8 mouse cellular contexts compared by ENCODE assay signal in the genomic region with DNA sequence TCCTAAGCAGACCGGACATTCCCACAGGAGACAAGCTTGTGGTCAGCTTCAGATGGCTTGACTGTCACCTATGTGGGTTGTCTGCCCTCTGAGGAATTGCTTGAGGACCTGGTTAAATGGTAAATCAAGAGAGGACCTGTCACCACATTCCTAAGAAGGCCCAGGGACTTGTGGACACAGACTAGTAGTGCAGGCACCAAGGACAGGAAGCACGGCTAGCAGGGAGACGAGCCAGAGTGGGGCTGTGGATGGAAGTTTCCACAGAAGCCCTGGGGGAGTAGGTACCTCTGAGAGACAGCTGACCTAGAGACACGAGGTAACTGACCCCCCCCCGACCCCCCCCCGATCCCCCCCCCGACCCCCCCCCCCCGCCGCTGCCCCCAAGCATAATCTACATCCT. TPM values are rescaled to one million over a fixed set of nuclear protein-coding genes. Genes with fewer than 3 reads are reported as not detected.
DNase-seq lines count a peak whose midpoint lies in the region; ATAC-seq and TF ChIP-seq lines count a peak whose summit lies in the region.

No protein-coding gene starts in this region.

- H3K27me3 ChIP-seq in forebrain, embryonic 14.5 days (replicated peaks; ENCODE audit: control insufficient read depth, insufficient read depth, low read length): no peaks in the 10 kb centered on the region
- no peaks in the 10 kb centered on the region for H3K27me3 ChIP-seq in midbrain, embryonic 14.5 days (ENCODE audit: control insufficient read depth, insufficient read depth, low read length)

- DNase-seq in kidney, adult 18-20 months: peak; percentile 5
- no peak for DNase-seq in kidney, adult 9 months
- peak; percentile 59 for DNase-seq in adrenal gland, adult 8-10 months
- no peak for DNase-seq in forebrain, embryonic 14.5 days (ENCODE audit: low spot score)
- DNase-seq in midbrain, embryonic 14.5 days: no peak
- DNase-seq in c-Kit-positive CD71-positive TER-119-positive erythroid progenitor cells, embryonic 14.5 days (ENCODE audit: low spot score): no peak
- no peak for DNase-seq in B cell, adult 2 months
- no peak for DNase-seq in gastrocnemius, adult 2 months

- H3K9me3 ChIP-seq in forebrain, embryonic 14.5 days (replicated peaks; ENCODE audit: control insufficient read depth, low read length): no peaks in the 10 kb centered on the region
- H3K9me3 ChIP-seq in midbrain, embryonic 14.5 days (ENCODE audit: control insufficient read depth, low read length): no peaks in the 10 kb centered on the region

- peaks cover 16% of the 10 kb centered on the region for H3K4me1 ChIP-seq in forebrain, embryonic 14.5 days (ENCODE audit: control insufficient read depth, insufficient read depth, low read length)
- H3K4me1 ChIP-seq in midbrain, embryonic 14.5 days (ENCODE audit: control insufficient read depth, insufficient read depth, low read length): peaks cover 20% of the 10 kb centered on the region

- no peak for TF ChIP-seq CTCF in gastrocnemius, adult 2 months (IDR thresholded peaks at IDR 0.05)

- no peak overlapping the region for H3K9ac ChIP-seq in forebrain, embryonic 14.5 days (ENCODE audit: low read length)
- no peak overlapping the region for H3K9ac ChIP-seq in midbrain, embryonic 14.5 days (replicated peaks; ENCODE audit: low read length)

- no peak overlapping the region for H3K4me2 ChIP-seq in forebrain, embryonic 14.5 days (ENCODE audit: low read length)
- H3K4me2 ChIP-seq in midbrain, embryonic 14.5 days (ENCODE audit: low read length): no peak overlapping the region

- no peaks in the 10 kb centered on the region for H3K36me3 ChIP-seq in forebrain, embryonic 14.5 days (ENCODE audit: control insufficient read depth, insufficient read depth, low read length)
- no peaks in the 10 kb centered on the region for H3K36me3 ChIP-seq in midbrain, embryonic 14.5 days (ENCODE audit: control insufficient read depth, insufficient read depth, low read length)

- 40% methylated on average over 5 of the region's 9 CpGs for WGBS in forebrain, embryonic 14.5 days
- 31% methylated on average over 9 of the region's 9 CpGs for WGBS in midbrain, embryonic 14.5 days

- intact Hi-C loops in gastrocnemius, adult 2 months (cut with DNase I): no loop called here

- ATAC-seq in forebrain, embryonic 14.5 days: no peak
- ATAC-seq in midbrain, embryonic 14.5 days (ENCODE audit: low FRiP score, low TSS enrichment): no peak

- H3K4me3 ChIP-seq in forebrain, embryonic 14.5 days (ENCODE audit: low read depth, low read length): no peak overlapping the region
- no peak overlapping the region for H3K4me3 ChIP-seq in midbrain, embryonic 14.5 days (replicated peaks; ENCODE audit: low read depth, low read length)
- H3K4me3 ChIP-seq in gastrocnemius, adult 2 months: no peak overlapping the region

- peak overlapping the region; percentile 71 for H3K27ac ChIP-seq in forebrain, embryonic 14.5 days (ENCODE audit: low read depth, low read length)
- peak overlapping the region; percentile 63 for H3K27ac ChIP-seq in midbrain, embryonic 14.5 days (replicated peaks; ENCODE audit: low read depth, low read length)
- no peak overlapping the region for H3K27ac ChIP-seq in gastrocnemius, adult 2 months

RNA-seq across cellular contexts. Expression of gene Dlg5, which starts 39.4 kb away (rescaled TPM):
- 10 to 100 TPM; 49.9 to 76.1 (median 55.6) TPM for total RNA-seq in adrenal gland, adult 8-10 months (2022)
- 20.3 and 22.5 TPM in 2 replicates for polyA plus RNA-seq in forebrain, embryonic 14.5 days (2014; fragmentation: Nextera tagmentation; extraction: Ambion mirVana)
- 32.9 TPM in 2 replicates for polyA plus RNA-seq in midbrain, embryonic 14.5 days (2014; fragmentation: Nextera tagmentation; extraction: Ambion mirVana)
- total RNA-seq in gastrocnemius, adult 2 months (2021): 1 to 10 TPM; 5.5 to 7.8 TPM

Comparison
In these comparisons a context has a peak if more than half of its experiments do, and no peak if none do; other contexts are left out.
1. DNase-seq: peak in kidney, adult 18-20 months (single experiment) and adrenal gland, adult 8-10 months (single experiment); none in kidney, adult 9 months (single experiment), forebrain, embryonic 14.5 days (single experiment), midbrain, embryonic 14.5 days (single experiment), c-Kit-positive CD71-positive TER-119-positive erythroid progenitor cells, embryonic 14.5 days (single experiment), B cell, adult 2 months (0 of 2) and gastrocnemius, adult 2 months (single experiment).
2. RNA of gene Dlg5, which starts 39.4 kb away (total RNA-seq): 49.9 to 76.1 TPM in adrenal gland, adult 8-10 months; 5.5 to 7.8 TPM in gastrocnemius, adult 2 months; every median in the first group is over 4 times any median in the second.